Mouse (Mus musculus): ENCODE results near the gene Xiap.

Gene Xiap

DNA sequence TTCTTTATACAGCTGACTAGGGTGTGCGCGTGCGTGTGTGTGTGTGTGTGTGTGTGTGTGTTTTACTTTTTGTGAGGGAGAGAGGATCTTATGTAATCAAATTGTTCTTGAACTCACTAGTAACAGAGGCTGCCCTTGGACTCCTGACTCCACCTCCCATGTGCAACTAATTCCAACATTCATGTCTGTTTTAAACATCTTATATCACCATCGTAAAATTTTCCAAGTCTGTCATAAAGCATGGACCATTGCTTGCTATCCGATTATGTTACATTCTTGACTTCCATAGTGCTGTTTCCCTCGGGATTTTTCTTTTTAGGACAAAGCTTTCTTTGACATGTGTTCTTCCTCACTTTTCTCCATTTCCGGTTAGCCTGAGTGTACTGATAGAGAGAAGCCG lies 28.3 kb downstream of the Xiap start:
- no peak for DNase-seq (ENCODE audit: low spot score)

DNA sequence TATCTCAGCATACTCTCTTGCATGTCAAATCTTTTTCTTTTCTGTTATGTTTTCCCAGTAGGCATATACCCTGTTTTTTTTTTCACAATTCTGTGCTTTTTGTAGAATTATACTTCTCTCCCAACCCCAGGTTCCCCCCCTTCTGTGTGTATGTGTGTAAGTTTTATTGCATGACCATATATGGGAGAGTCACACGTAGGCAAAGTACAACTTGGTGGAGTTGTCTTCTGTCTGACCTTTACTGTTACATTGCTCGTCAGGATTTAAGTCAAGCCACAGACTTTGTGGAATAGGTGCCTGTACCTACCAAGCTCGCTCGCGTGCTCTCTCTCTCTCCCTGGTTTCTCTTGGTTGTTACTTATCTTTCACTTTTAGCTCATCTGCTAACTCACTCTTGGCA lies 28.7 kb downstream of the Xiap start:
- DNase-seq (ENCODE audit: low spot score) = no peak

DNA sequence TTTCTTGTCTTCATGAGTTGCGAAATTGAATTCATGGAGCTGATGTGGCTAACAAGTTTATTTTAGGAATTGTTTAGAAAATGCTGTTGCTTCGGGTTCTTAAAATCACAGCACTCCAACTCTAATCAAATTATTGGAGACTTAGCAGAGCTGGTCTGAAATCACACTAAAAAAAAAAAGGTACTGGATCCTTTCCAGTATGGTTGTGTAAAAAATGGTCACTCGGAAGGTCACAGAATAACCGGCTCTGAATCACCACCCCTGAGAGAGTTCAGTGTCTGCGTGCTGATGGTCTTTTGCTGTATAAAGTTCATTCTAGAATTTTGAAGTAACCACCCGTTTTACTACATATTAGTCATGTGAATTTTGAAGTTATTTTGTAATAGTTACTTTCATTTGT lies 47.7 kb downstream of the Xiap start:
- DNase-seq (ENCODE audit: low spot score) = no peak

DNA sequence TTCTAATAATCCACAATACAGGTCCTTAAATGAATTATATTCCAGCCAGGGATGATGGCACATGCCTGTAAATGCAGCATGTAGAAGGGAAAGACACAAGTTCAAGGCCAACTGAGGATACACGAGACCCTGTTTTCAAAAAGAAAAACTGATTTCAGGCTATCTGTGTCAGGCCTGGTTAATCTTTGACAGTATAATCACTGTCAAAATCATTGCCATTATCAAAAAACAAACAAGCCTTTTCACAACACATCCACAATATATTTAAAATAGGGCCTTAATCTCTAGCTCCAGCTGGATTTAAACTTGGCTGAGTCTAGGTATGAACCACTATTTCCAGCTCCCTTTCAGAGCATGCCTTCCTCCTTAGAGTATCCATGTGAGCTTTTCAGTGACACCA lies 51.1 kb downstream of the Xiap start:
- DNase-seq (ENCODE audit: low spot score) = no peak

DNA sequence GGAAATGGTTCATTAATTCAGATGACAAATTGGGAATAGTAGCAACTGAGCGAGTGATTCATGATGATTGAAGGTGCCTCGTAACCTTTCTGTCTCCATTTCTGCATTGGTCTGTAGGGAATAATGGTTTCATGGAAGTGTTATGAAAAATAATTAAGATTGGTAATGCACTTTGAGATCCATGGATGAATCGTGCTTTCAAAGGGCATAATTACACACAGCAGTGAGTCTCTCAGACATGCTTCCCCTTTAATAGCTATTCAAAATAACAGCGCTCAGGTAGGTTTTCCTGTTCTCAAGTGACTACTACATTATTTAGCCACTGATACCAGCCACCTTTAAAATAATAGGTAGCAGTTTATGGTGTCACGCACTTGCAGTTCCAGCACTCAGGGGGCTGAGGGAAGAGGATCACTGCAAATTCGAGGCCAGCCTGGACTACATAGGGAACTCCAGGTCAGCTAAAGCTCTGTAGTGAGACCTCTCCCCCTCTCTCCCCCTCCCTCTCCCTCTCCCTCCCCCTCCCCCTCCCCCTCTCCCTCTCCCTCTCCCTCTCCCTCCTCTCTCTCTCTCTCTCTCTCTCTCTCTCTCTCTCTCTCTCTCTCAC lies 60.1 kb downstream of the Xiap start:
- DNase-seq (ENCODE audit: low spot score) = no peak

DNA sequence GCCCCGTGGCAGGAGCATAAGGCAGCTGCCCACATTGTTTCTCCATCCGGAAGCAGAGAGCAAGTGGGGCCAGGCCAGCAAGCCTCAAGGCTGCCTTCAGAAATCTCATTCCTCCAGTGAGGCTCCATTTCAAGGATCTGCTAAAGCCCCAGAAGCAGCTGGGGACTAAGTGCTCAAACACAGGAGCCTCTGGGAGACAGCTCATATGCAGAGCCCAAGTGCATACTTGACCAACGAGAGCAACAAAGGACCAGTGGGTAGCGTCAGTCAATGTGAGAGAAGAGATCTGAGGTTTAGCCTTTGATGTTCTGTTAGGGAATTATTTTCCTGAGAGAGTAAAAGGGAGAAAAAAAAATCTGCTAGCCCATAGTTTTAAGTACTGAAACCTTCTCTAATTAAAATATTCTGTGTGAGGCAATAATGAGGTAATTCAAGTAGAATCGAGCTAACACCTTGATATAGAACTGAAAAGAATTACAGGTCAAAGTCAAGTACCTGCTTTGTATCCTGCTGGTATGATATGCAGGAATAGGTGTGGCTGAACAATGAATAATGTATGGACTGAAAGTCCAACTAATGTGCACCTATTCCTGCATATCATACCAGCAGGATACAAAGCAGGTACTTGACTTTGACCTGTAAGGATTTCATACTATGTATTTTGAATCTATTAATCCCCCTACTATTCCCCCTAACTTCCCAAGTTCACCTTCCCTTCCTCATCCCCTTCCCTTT lies 65.7 kb downstream of the Xiap start:
- no peak for DNase-seq (ENCODE audit: low spot score)

DNA sequence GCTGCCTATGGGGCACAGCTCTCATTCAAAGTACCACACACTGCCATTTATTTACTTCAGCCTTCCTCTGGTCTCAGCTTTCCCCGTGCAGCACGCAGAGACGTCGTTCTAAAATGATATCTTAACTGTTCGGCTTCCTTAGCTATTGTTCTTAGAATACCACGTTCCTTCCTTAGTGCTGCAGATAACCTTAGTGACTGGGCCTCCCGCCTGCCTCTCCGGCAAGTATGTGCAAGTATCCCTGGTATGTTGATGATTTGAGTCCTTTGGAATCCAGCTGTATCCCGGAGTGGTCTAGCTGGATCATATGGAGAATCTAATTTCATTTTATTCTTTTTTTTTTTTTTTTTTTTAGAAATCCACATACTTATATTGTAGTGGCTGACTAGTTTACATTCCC lies 80.4 kb downstream of the Xiap start:
- no peak for DNase-seq (ENCODE audit: low spot score)

DNA sequence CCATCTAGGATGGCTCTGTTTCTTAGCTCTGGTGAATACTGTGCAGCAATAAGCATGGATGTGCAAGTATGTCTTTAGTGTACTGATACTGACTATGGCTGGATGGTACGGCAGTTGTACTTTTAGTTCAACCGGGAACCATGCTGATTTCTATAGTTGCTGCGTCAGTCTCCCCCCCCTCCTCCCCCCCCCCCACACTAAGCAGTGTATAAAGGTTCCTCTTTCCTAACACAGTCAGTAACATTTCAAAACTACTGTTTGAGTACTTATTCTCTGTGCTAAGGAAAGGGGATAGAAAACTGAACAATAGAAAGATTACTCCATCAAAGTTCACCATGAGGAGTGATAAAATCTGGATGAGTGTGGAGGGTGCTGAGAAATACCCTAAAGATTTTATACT lies 83.1 kb downstream of the Xiap start:
- no peak for DNase-seq (ENCODE audit: low spot score)

DNA sequence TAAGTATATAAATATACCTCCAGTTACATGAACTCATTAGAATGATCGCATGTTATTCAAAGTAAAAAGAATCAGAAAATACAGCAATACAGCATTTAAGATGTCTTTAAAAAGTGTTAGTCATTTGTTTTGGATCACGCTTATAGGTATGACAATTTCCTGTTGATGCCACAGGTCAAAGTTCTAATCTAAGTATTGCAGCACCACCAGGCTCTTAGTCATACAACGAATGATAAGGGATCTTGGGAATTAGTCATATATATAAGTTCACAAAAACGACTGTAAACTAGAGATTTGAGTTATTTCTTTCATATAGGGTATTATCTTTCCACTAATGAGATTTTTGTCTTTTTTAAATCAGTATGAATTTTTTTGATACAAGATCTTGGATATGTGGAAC lies 84.5 kb downstream of the Xiap start:
- no peak for DNase-seq (ENCODE audit: low spot score)

DNA sequence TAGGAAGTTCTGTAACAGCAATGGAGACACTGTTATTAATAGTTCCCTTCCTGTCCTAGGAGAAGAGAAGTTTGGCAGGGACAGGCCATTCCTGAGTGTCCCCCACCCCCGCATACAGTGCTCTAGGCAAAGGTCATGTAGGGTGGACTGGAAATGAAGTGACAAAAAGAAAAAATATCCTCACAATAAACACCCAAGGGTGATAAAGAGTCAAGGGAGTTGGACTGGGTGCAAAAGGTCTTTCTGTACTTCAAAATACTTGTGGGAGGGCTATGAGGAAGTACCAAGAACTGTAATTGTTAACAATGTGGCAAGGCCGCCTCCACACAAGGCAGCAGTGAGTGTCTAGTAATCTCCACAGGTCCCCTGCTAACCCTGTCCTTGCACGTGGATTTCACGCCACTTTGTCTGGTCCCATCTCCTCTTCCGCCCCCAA lies 88.6 kb downstream of the Xiap start:
- peak; percentile 14 for DNase-seq (ENCODE audit: low spot score)

DNA sequence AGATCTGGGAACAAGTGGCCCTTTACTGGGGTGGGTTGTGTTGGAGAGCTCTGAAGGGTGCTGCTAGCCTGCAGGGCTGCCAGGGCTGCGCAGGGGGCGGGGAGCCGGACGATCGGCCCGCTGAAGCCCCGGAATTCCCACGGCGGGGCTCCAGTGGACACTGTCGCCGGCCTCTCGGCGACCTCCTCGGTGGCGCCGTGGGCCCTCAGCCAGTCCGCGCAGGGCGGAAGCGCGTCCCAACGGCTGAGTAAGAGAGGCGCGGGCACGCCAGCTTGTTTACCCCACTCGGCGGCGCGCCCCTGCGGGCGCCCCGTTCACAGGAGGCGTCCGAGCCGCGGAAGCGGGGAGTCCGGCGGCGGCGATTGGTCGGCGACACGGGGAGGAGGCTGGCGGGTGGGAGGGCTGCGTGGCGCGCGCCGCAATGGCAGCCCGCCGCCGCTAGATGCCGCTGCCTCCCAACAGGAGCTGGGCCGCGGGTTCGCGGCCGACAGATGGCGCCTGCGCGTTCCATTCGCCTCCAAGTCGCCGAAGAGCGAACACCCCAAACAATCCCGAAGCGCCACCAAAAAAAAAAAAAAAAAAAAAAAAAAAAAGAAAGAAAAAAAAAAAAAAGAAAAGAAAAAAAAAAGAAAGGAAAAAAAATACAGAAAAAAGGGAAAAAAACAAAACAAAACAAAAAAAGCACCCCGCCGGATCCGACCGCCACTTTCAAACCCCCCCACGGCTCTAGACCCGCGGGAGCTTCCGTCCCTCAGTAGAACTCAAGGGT lies 89.5 kb downstream of the Xiap start, which contains the start of gene Stag2:
Gene Stag2, plus strand, starts transcription at position 530 of the 769 bp plus-strand sequence.
- peak; percentile 89 for DNase-seq (ENCODE audit: low spot score)

DNA sequence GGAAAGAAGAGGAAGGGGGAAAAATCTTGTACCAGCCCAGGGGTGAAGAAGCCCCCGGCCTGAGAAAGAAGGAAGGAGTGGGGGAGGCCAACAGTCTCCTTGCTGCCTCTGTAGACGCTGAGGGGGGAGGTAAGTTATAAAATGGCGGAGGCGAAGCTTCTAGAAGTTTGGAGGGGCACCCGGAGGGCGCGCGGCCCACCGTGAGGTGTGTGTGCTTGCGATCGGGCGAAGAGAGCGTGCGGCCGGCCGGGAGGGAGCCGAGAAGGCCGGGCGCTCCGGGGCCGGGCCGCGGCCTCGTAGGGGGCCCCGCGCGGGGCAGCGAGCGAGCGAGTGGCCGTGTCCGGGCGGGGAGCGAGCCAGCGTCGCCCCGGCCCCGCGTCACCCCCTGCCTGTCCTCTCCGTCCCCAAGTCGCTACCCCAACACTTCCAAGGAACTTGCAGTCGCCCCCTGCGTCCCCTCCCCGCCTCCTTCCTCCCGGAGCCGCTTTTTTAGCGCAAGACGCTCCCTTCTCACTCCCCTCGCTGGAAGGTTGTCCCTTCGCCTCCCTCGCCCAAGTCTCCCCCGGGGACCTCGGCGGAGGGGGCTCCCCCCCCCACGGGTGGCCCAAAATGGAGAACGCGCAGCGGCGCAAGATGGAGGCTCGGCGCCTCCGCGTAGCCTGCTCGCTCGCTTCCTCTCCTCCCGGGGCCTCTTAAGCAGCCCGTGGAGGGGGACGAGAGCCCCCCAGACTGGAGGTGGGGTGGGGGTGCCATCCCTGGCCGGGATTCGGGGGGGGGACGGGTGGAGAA lies 90.3 kb downstream of the Xiap start:
- DNase-seq (ENCODE audit: low spot score) = peak; percentile 65

DNA sequence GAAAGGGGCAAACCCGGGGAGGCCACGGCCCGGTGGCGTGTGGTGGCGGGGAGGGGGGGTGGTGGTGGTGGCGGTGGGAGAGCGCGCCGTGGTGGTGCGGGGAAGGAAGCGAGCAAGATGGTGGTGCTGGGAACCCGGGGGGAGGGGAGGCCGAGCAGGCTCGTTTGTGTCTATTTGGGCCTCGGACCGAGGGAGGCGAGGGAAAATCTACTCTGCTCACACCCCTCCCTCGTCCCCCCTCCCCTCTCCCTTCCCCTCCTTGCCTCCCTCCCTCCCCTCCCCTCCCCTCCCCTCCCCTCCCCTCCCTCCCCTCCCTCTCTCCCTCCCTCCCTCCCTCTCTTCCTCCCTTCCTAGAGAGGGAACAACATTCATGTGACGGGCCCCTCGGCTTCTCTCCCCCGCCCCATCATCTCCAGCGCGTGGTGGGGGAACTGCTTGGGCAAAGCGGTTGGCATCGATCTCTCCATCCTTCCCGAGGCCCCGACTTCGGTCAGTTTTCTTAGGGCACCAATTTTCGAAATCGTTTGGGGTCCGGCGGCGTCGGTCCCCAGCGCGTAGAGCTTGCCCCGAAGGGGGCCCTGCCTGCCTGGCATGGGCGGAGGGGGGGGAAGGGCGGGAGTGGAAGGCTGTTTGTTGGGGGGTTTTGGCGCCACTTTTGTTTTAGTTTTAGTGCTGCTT lies 91.0 kb downstream of the Xiap start:
- peak; percentile 78 for DNase-seq (ENCODE audit: low spot score)

DNA sequence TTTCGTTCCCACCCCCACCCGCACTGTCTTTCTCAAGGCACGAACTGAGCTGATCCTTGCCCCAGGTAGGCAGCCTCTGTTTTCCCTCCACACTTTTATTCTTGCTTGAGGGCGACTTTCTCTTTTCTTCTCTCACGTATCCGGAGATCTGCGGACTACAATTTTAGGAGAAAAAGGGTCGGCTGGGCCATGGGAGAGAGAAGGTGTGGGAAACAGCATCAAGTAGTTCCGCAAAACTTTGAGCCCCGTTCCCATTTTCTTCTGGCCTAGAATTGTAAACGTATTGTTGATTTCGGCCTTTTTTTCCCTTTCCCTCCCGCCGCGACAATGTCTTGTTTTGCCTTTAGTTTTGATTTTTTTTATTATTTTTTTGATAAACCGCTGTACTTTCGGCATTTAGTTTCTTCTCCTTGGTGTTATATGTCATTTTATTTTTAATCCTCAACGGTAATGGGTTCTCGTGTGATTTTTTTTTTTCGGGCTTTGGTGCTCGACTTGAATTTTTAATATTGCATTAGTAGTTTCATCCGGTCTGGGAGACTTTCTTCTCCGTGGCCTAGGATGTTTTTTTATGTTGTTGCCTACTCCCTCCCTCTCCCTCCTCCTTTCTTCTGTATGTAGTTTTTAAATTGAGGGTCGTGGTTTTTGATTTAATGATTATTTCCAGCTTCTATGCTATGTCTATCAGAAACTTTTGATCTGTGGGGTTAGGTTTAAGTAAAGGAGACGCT lies 91.7 kb downstream of the Xiap start:
- no peak for DNase-seq (ENCODE audit: low spot score)

DNA sequence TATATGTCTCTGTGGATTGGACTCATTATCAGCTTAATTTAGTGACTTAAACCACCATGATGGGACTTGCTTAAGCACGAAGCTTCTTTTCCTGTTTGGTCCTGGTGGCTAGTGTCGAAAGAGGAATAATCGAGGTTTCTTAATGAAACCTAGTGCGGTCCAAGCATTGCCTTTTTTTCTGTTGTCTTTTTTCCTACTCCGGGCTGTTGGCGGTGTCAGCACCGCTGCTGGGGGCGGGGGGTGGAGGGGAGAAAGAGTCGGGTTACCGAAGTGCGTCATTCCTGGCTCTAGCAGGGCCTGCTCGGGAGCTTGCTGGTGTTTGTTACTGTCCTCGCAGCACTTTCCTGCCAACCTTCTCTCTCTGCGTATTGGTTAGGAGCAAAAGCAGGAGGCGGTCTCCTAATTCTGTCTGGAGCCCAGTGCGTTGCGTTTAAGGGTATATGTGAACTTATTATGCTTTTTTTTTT lies 92.5 kb downstream of the Xiap start:
- peak; percentile 87 for DNase-seq (ENCODE audit: low spot score)

DNA sequence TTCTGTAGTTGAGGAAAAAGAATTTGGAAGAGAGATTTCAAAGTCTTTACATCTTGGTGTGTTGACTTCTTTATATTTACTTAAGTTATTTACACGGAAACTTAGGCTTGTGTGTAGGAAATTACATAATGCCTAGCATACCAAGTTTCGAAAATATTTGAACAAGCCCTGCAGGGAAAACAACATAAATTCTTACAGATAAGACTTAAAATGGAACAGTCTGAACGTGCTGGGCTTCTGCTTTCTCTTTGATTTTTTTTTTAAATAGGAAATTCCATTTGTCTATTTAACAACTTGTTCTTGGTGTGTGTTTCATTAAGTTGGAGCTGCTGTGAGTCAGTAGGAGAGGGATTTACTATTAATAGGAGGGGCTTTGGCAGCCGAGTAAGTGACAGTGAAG lies 93.6 kb downstream of the Xiap start:
- DNase-seq (ENCODE audit: low spot score) = no peak

Data from T-cell, adult 2 months (primary cell).